Mouse (Mus musculus): ENCODE measurements at regions not wholly inside any gene's neighbourhood (a gene's known extent, or its start where the extent isn't known, plus 50 kb on each side); places are given as distances from the start of the nearest gene placed in this dataset.
A peak's percentile ranks its signal among the peaks of the same experiment; 100 is the strongest.
"Not testable (repeated sequence)": the region's sequence is repeated elsewhere in the genome, so short reads cannot be mapped to it uniquely, and the experiment has no call there.

GRCm38 (mm10) chr16:50010074-50010473 lies 209.7 kb downstream of the Cd47 start:
- DNase-seq: no peak

- DNase-seq: peak; percentile 54
Observed at GRCm38 (mm10) chr16:50010532-50010971, 210.2 kb downstream of the Cd47 start.

- DNase-seq: no peak
Observed at GRCm38 (mm10) chr16:50023885-50024284, 223.6 kb downstream of the Cd47 start.

GRCm38 (mm10) chr16:50026100-50026884 lies 226.0 kb downstream of the Cd47 start:
- no peak for DNase-seq

- DNase-seq: no peak
Observed at GRCm38 (mm10) chr16:50027189-50027588, 226.9 kb downstream of the Cd47 start.

- no peak for DNase-seq
Observed at GRCm38 (mm10) chr16:50029711-50030110, 229.4 kb downstream of the Cd47 start.

GRCm38 (mm10) chr16:50030355-50030754 lies 230.0 kb downstream of the Cd47 start:
- not testable (repeated sequence) for DNase-seq

- no peak for DNase-seq
Observed at GRCm38 (mm10) chr16:50030905-50031369, 230.6 kb downstream of the Cd47 start.

GRCm38 (mm10) chr16:50032798-50033197 lies 232.5 kb downstream of the Cd47 start:
- no peak for DNase-seq

GRCm38 (mm10) chr16:50036296-50036734 lies 236.0 kb downstream of the Cd47 start:
- no peak for DNase-seq

GRCm38 (mm10) chr16:50044103-50044502 lies 243.8 kb downstream of the Cd47 start:
- no peak for DNase-seq

- peak; percentile 76 for DNase-seq
Observed at GRCm38 (mm10) chr16:50045552-50046547, 245.5 kb downstream of the Cd47 start.

GRCm38 (mm10) chr16:50063540-50063939 lies 263.2 kb downstream of the Cd47 start:
- DNase-seq: no peak

- DNase-seq: no peak
Observed at GRCm38 (mm10) chr16:50065336-50066082, 265.2 kb downstream of the Cd47 start.

GRCm38 (mm10) chr16:50069033-50069432 lies 268.7 kb downstream of the Cd47 start:
- peak; percentile 8 for DNase-seq

GRCm38 (mm10) chr16:50070728-50071127 lies 270.4 kb downstream of the Cd47 start:
- no peak for DNase-seq

- no peak for DNase-seq
Observed at GRCm38 (mm10) chr16:50072853-50073360, 272.6 kb downstream of the Cd47 start.

- no peak for DNase-seq
Observed at GRCm38 (mm10) chr16:50073979-50074378, 273.6 kb downstream of the Cd47 start.

GRCm38 (mm10) chr16:50075641-50076040 lies 275.3 kb downstream of the Cd47 start:
- no peak for DNase-seq

- DNase-seq: no peak
Observed at GRCm38 (mm10) chr16:50081511-50081910, 281.2 kb downstream of the Cd47 start.

- DNase-seq: no peak
Observed at GRCm38 (mm10) chr16:50092318-50092717, 292.0 kb downstream of the Cd47 start.

GRCm38 (mm10) chr16:50092780-50093179 lies 292.4 kb downstream of the Cd47 start:
- no peak for DNase-seq
